Mouse (Mus musculus) forelimb bud, embryonic 11.5 days (tissue): ENCODE measurements around the gene Pou2f2.
A peak's percentile ranks its signal among the peaks of the same experiment; 100 is the strongest.

Experiments
- DNase-seq: peaks from one replicate; pipeline ENCODE4 v3.0.0-alpha.2; 2012; ENCODE audit warnings: low read depth, low spot score

The Pou2f2 gene

GRCm38 (mm10) chr7:25099581-25099980, 79.9 kb downstream of the Pou2f2 start:
- no peak for DNase-seq

GRCm38 (mm10) chr7:25098169-25098568, 81.4 kb downstream of the Pou2f2 start:
- DNase-seq: no peak

GRCm38 (mm10) chr7:25089875-25090274, 89.7 kb downstream of the Pou2f2 start:
- no peak for DNase-seq

GRCm38 (mm10) chr7:25088968-25089367, 90.6 kb downstream of the Pou2f2 start:
- DNase-seq: no peak

- no peak for DNase-seq
These were observed 91.0 kb downstream of the Pou2f2 start for GRCm38 (mm10) chr7:25088531-25088930.

GRCm38 (mm10) chr7:25087972-25088371, 91.6 kb downstream of the Pou2f2 start:
- DNase-seq: no peak

- DNase-seq: no peak
These were observed 92.1 kb downstream of the Pou2f2 start for GRCm38 (mm10) chr7:25087256-25087912.

- DNase-seq: no peak
These were observed 92.9 kb downstream of the Pou2f2 start for GRCm38 (mm10) chr7:25086656-25087055.

GRCm38 (mm10) chr7:25084621-25085020, 94.9 kb downstream of the Pou2f2 start:
- no peak for DNase-seq

GRCm38 (mm10) chr7:25082510-25082909, 97.0 kb downstream of the Pou2f2 start:
- no peak for DNase-seq

GRCm38 (mm10) chr7:25080431-25080830, 99.1 kb downstream of the Pou2f2 start:
- no peak for DNase-seq

GRCm38 (mm10) chr7:25079496-25080026, 100.0 kb downstream of the Pou2f2 start:
- no peak for DNase-seq

- no peak for DNase-seq
These were observed 102.1 kb downstream of the Pou2f2 start for GRCm38 (mm10) chr7:25077414-25077755.

GRCm38 (mm10) chr7:25076663-25077413, 102.7 kb downstream of the Pou2f2 start:
- DNase-seq: peak; percentile 99

GRCm38 (mm10) chr7:25076296-25076662, 103.2 kb downstream of the Pou2f2 start:
- DNase-seq: no peak

- DNase-seq: no peak
These were observed 105.6 kb downstream of the Pou2f2 start for GRCm38 (mm10) chr7:25073924-25074323.

GRCm38 (mm10) chr7:25072716-25073390, 106.7 kb downstream of the Pou2f2 start:
- DNase-seq: peak; percentile 42

GRCm38 (mm10) chr7:25071979-25072715, 107.4 kb downstream of the Pou2f2 start, which contains the start of the genes Grik5 and Zfp574:
Gene Grik5, minus strand, starts transcription at chr7:25072346.
Gene Zfp574, plus strand, starts transcription at chr7:25072567.
- DNase-seq: no peak

GRCm38 (mm10) chr7:25068724-25069123, 110.8 kb downstream of the Pou2f2 start:
- DNase-seq: no peak

GRCm38 (mm10) chr7:25067909-25068656, 111.4 kb downstream of the Pou2f2 start:
- no peak for DNase-seq

- no peak for DNase-seq
These were observed 112.2 kb downstream of the Pou2f2 start for GRCm38 (mm10) chr7:25067338-25067737.
